Mouse (Mus musculus): ENCODE data around the gene Grm2. TPM values are rescaled to one million over a fixed set of nuclear protein-coding genes. Genes with fewer than 3 reads are reported as not detected.
"Not testable (repeated sequence)": the region's sequence is repeated elsewhere in the genome, so short reads cannot be mapped to it uniquely, and the experiment has no call there.

The Grm2 gene
- total RNA-seq, 2 experiments from 2014 or later: not detected

GRCm38 (mm10) chr9:106652720-106653119 lies 3.2 kb downstream of the Grm2 start:
- ATAC-seq (replicated peaks; ENCODE audit: poor library complexity): 0 out of 2 replicates have a peak, but pooled peaks have one; percentile 33

- ATAC-seq (replicated peaks; ENCODE audit: poor library complexity): no peak
These were observed 8.7 kb downstream of the Grm2 start for GRCm38 (mm10) chr9:106647226-106647625.

- ATAC-seq (replicated peaks; ENCODE audit: poor library complexity): no peak
These were observed 10.1 kb downstream of the Grm2 start for GRCm38 (mm10) chr9:106645684-106646271.

- ATAC-seq (replicated peaks; ENCODE audit: poor library complexity): peak; percentile 53; the same call in 1 of the 2 replicates
These were observed 12.1 kb downstream of the Grm2 start for GRCm38 (mm10) chr9:106643787-106644186.

GRCm38 (mm10) chr9:106643128-106643527 lies 12.8 kb downstream of the Grm2 start:
- ATAC-seq (replicated peaks; ENCODE audit: poor library complexity): peak; percentile 97

- ATAC-seq (replicated peaks; ENCODE audit: poor library complexity): no peak
These were observed 14.5 kb downstream of the Grm2 start for GRCm38 (mm10) chr9:106641346-106641745.

- ATAC-seq (replicated peaks; ENCODE audit: poor library complexity): no peak
These were observed 17.7 kb downstream of the Grm2 start for GRCm38 (mm10) chr9:106638154-106638553.

GRCm38 (mm10) chr9:106632185-106632584 lies 23.7 kb downstream of the Grm2 start:
- ATAC-seq (replicated peaks; ENCODE audit: poor library complexity): no peak

GRCm38 (mm10) chr9:106627796-106628195 lies 28.1 kb downstream of the Grm2 start:
- ATAC-seq (replicated peaks; ENCODE audit: poor library complexity): not testable (repeated sequence)

GRCm38 (mm10) chr9:106626282-106626681 lies 29.6 kb downstream of the Grm2 start, which contains the start of gene Iqcf6:
Gene Iqcf6 (plus strand): TSS chr9:106626582.
- no peak for ATAC-seq (replicated peaks; ENCODE audit: poor library complexity)

- no peak for ATAC-seq (replicated peaks; ENCODE audit: poor library complexity)
These were observed 38.4 kb downstream of the Grm2 start for GRCm38 (mm10) chr9:106617496-106617895.

GRCm38 (mm10) chr9:106616306-106616705 lies 39.6 kb downstream of the Grm2 start:
- ATAC-seq (replicated peaks; ENCODE audit: poor library complexity): no peak

GRCm38 (mm10) chr9:106614616-106615015 lies 41.3 kb downstream of the Grm2 start:
- ATAC-seq (replicated peaks; ENCODE audit: poor library complexity): no peak

GRCm38 (mm10) chr9:106613951-106614350 lies 41.9 kb downstream of the Grm2 start:
- ATAC-seq (replicated peaks; ENCODE audit: poor library complexity): no peak

GRCm38 (mm10) chr9:106610727-106611126 lies 45.2 kb downstream of the Grm2 start:
- ATAC-seq (replicated peaks; ENCODE audit: poor library complexity): no peak

- ATAC-seq (replicated peaks; ENCODE audit: poor library complexity): 0 out of 2 replicates have a peak, but pooled peaks have one; percentile 31
These were observed 55.3 kb downstream of the Grm2 start for GRCm38 (mm10) chr9:106600546-106600945.

GRCm38 (mm10) chr9:106598466-106598865 lies 57.4 kb downstream of the Grm2 start:
- ATAC-seq (replicated peaks; ENCODE audit: poor library complexity): no peak

- no peak for ATAC-seq (replicated peaks; ENCODE audit: poor library complexity)
These were observed 60.0 kb downstream of the Grm2 start for GRCm38 (mm10) chr9:106595836-106596235.

- not testable (repeated sequence) for ATAC-seq (replicated peaks; ENCODE audit: poor library complexity)
These were observed 60.5 kb downstream of the Grm2 start for GRCm38 (mm10) chr9:106595402-106595801.

Measured in megakaryocyte progenitor cell, adult 5-6 weeks (primary cell).